Mouse (Mus musculus) frontal cortex, postnatal 36 days (tissue): ENCODE results near the gene Mak.

ENCODE experiments used
- DNase-seq, 2 experiments: peaks; one replicate each; pipeline ENCODE4 v3.0.0; 2022; ENCODE audit warnings: low spot score in 2 of 2

Mak gene

DNA sequence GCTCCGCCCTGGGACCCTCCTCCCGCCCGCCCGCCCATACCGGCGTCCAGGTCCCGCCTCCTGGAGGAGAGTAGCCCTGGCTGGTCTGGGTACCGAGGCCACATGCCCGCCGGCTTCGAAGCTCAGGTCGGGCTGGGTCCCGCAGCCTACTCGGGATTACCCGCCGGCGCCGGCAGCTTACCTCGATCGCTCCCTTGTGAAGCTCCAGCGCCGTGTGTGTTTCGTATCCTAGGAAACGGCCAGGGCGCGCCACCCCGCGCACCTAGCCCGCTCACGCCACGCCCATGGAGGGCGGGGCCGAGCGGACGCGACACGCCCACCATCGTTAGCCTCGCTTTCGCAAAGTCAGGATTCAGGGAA lies at the start of gene Mak:
Mak (minus strand) TSS at position 286 of the 360 bp plus-strand sequence.
- peak; percentile 68 to 77 for DNase-seq

DNA sequence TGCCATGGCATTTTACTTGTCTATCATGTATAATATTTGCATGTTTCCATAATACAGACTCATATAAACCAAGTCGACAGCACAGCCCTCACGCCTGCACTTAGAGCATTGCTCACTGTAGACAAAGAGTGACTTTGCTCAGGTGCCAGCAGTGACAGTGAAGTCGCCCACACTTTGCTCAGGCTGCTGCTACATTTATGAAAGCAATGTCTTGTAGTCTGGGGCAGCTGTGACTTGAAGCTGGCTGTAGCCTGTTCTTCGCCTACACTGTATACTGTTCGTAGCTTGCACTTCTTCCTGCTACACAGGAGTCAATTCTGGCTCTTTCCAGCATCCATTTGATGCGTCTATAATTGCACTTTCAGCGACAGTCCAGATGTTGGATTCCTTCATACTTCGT lies 49.6 kb upstream of the Mak start:
- DNase-seq = peak; percentile 10 to 53

DNA sequence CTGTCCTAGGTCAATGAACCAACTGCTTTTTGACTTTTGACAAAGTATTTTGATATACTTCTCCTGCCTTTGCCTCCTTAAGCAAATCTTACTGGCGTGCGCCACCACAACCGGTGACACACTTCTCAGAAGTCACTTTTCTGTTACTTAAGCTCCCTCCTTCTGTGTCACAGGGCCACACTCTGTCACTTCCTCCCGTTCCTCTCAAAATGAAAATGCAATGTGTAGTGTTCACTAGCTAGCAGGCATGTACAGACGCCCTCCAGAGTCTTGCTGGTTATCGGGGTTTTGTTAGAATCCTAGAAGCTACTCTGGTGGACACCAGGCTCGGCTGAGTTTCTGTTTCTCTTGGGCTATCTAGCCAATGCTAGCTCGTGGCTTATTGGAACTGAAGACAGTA lies 48.8 kb upstream of the Mak start:
- DNase-seq = no peak

DNA sequence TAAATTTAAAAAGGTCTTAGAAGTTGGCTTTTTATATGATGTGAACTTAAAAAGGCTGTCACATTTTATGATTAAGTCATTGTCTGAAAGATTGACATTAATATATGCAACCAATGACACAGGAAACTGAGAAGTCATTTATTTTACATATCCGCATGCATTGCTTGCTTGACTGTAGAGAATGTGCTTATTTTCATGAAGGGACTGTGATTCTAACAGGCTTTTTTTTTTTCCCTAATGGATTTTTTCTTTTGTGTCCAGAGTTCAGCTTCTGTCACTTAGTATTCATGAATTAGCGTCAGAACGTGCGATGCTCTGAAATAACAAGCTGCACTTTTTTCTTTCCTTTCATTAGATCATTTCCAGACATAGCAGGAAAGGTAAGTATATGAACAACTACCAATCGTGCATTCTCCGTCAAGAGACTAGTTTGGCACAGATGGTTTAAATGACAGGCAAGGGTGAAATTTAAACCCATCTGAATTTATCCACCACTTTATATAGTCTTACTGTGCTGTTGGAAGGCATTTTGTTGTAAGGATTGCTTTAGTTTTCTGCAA lies 44.2 kb upstream of the Mak start:
- no peak for DNase-seq

DNA sequence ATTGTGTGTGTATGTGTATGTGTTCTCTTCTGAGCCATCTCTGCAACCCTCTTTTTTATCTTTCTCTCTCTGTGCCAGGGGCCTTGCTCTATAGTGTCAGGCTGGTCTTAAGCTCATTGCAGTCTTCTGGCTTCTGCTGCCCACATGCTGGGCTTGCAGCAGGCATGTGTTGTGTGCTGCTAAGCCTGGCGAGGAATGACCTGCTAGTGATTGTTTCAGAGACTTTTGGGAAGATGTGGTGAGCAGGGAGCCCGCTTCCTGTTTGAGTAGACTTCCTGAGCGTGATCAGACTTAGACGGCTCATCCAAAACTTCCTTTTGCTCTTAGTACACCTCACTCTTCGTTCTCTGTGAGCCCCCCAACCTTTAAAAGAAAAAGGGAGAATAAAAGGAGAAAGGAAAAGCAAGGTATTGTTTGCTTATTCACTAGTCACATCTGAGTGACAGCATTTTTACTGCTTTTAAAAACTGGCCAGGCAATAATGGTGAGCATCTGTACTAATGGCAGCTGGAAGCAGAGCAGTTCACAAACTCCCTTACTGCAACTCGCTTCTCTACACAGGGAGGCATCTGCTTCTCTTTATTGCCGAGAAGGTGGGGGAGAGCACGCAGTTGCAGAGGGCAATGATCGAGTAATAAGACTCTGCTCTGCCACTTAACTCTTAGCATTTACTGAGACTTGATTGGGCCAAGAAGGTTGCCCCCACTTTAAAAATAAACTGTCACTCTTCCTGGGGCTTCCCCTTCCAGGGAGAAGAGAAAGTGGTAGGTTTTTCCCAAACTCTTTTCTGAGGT lies 39.8 kb upstream of the Mak start:
- DNase-seq = no peak

DNA sequence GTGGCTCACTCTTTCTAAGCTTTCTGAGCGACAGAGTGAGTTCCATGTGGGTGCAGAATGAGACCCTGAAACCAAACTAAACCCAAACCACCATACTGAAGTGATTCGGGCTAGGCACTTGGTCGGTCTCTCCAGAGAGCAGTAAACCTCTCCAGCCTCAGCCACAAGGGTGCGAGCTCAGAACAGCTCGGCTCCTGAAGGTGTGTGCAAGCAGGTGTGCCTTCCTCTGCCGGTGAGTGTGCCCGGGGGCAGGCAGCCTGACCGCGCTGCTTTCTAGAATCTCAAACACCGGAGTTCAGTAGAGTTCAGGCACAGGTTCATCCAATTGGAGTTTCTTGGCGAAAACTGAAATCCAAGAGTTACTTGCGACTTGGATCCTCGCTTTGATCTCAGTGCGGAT lies 34.4 kb upstream of the Mak start, which contains the start of gene Sycp2l:
Sycp2l (plus strand) TSS at position 368 of the 400 bp plus-strand sequence.
- DNase-seq = no peak

DNA sequence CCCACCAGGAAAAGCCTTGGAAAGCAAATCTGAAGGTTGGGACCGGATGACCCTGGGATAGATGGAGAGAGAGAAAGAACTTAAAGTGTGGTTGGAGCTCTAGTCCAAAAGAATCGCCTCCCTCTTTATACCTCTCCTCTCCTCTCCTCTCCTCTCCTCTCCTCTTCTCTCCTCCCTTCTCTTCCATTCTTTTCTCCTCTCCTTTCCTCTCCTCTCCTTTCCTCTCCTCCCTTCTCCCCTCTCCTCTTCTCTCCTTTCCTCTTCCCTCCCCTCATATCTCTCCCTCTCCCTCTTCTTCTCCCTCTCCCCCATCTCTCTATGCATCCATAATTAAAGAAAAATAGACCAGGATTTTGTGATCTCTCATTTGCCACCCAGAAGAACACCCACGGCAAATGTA lies 31.4 kb upstream of the Mak start, which contains the start of gene Gcm2:
Gcm2 (minus strand) TSS at position 101 of the 400 bp plus-strand sequence.
- DNase-seq = no peak

DNA sequence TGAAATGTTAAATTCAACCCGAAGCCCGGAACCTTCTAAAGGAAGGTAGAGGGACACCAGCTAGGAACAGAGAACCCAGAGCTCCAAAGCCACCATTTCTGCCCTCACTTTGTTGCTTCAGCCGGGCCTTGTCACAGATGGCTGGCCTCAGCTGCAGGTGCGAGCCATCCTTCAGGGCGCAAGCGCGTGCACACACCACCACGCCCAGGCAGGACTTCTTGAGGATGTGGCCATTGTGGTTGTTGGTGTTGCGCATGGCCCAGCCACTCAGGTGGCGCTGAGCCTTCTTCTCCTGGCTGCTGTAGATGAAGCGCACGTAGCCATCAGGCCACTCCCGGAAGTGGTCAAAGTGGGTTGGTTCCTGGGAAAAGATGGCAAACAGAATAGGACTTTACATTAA lies 26.0 kb upstream of the Mak start:
- DNase-seq = no peak

DNA sequence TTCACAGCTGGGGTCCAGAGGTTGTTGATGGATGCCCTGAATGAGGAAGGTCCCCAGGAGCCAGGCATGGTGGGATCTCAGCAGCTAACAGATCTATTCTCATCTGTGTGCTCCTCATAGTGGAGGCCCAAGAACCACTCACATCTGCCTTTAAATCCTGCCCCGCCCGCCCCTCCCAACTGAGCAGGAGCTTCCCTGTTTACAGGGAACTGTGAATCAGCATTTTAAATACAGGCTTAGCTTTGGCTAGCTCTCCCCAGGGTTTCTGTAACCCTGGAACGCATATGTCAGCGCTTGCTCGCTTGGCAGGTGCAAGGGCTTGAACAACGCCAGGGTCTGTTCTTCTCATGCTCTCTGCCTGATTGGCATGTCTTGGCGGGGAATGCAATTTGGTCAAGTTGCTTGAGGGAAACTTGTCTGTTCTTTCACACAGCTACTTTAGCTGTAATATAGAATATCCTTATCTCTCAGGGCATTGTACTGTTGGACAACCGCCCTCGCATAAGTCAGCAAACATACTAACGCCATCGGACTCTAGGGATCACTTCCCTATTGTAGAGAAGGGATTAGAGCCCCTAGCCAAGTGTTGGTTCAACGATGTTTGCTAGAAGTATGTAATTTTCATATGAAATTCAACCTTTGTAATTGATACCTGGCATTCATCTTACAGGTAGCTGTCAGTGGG lies 24.5 kb upstream of the Mak start:
- DNase-seq = no peak

DNA sequence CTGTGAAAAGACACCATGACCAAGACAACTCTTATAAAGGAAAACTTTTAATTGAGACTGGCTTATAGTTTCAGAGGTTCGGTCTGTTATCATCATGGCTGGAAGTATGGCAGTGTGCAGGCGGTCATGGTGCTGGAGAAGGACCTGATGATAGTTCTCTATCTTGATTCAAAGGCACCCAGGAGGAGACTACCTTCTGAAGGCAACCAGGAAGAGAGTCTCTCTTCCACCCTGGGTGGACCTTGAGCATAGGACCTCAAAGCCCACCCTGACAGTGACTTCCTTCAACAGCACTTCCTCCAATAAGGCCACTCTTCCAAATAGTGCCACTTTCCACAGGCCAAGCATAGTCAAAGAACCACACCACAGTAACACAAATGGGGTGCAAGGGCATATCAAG lies 20.5 kb upstream of the Mak start:
- no peak for DNase-seq

DNA sequence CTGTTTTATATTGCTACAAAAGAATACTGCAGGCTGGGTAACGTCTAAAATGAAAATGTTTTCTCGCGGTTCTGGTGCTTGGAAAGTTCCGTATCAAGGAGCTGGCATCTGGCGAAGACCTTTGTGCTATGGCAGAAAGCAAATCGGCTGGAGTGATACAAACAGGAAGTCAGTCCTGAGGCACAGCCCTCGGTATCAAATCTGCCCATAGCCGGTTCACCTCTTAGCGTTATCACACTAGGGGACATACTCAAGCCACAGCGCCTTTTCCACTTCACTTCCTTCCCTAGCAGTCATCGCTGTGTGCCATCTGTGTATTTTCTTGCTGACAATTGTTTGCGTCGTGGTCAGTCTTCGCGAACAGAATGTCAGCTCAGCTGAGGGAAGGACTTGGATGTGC lies 18.8 kb upstream of the Mak start:
- no peak for DNase-seq

DNA sequence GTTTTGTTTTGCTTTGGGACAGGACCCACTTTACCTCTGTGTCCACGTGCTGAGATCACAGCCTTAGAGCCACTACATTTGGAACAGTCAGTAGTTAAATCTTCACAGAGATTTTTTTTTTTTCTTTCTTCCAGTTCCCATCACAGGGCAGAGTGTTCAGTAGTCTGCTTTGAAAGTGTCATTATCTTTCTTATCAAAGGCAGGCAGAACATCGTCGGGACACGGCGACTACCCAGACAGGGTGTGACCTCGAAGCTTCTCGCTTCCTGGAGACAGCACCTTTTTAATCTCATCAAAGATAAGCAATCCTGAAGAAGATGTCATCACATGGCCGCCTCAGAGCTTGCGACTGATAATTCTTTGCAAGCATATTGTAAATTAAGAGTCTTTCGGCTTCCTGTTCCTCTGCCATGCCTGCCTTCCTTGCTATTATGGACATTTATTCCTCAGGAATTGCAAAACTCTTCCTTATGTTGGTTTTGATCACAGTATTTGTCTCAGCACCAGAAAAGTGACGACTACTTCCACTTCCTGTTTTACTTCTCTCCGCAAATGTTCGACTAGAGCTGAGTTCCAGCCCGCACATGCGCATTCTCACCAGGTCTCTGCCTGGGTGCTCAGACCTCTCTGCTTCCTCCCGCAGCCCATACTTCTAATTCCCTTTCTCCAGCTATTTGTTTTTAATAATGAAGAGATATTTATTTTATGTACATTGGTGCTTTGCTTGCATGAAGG lies 18.0 kb upstream of the Mak start:
- no peak for DNase-seq

DNA sequence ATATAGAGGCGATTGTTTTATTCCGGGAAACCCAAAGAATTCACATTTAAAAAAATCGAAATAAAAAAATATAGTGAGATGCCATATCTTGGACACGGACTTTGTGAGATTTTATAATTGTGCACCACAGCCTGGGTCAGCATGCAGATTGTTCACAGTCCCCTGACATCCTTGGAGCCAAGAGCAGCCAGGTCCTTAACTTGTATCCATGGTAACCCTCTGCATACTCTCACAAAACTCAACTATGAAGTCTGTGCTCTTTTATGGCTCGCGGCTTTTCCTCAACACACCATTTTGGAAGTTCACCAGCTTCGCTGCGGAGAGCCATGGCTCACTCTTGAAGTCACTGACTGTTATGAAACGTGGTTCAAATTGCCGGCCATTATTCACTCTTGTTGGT lies 14.7 kb upstream of the Mak start:
- no peak for DNase-seq

DNA sequence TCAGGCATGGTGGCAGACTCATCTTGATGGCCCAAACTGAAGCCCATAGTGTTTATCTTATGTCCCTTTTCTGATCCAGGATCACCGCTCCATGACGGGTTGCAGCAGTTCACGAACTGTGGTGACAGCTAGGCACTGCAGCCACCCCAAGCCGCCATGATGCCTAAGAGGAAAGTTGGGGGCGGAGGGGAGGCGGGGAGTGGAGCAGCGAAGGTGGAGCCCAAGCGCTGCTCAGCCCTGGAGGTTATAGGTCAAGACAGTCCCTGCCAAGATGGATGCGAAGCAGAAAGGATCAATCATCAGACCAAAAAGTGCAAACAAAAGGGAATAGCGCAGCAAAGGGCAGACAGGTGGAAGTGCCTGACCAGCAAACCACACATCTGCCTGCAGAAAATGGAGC lies 11.8 kb upstream of the Mak start:
- DNase-seq = no peak

DNA sequence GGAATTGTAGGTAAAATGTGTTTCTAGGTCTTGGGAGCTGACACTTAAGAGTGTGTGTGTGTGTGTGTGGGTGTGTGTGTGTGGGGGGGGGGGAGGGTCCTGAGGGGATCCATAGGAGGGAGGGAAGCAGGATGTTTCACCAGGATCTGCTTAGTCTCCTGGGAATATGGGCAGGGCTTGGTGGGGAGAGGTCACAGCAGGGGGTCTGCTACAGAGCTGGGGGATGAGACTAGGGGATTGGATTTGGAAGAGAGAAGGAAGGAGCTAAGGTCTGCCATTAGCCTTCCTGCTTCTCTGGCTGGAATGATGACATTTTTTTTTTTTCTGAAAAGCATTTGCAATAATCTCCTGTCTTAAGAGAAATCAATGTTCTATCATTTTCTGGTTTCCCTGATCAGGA lies 9.2 kb upstream of the Mak start:
- DNase-seq = no peak

DNA sequence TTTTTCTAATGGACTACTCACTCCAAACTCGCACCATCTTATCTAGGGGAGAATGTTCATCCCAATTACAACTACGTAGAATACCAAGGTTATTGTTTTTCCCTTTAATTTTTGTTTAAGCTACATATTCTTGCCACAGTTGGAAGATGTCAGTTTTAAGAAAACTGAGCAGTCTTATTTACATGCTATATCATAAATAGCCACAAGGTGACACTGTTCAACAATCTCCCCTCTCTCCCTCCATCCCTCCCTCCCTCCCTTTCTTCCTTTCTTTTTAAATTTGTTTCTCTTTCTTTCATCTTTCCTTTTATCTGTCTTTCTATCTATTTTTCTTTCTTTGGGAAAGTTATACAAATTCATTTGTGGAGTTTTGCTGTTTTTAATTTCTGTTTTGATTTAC lies 5.6 kb upstream of the Mak start:
- DNase-seq = no peak

DNA sequence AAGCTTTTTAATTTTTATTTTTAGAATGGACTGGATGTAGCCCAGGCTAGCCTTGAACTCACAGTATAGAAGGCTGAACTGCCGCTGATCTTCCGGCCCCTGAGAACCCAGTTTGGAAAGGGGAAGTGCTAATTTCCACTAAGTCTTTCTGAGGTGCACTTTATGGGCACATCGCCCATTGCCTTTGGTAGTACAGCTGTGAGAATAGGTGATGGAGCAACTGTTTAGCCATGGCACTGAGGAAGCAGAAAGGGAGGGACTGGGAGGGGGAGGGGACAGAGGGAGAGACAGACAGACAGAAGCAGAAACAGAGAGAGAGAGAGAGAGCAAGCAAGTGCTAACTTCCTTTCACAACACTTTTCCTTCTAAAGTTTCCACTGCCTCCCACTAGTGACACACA lies 5.0 kb upstream of the Mak start:
- DNase-seq = no peak

DNA sequence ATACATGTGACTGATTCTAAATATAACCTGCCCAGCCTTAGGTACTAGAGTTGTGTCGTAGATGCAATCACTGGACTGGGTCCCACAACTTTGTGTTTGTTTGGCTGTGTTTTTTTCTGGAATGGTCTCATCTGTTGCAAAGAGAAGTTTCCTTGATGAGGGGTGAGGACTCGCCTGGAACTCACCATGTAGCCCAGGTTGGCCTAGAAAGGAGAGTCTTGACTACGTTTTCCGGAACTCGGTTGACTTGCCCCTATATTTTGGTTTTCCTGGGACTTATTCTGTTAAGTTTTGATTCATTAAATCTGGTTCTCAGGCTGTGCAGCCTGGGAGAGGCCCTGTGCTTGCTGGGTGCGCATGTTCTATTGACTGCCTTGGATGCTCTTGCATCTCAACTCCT lies 1.2 kb upstream of the Mak start:
- no peak for DNase-seq

DNA sequence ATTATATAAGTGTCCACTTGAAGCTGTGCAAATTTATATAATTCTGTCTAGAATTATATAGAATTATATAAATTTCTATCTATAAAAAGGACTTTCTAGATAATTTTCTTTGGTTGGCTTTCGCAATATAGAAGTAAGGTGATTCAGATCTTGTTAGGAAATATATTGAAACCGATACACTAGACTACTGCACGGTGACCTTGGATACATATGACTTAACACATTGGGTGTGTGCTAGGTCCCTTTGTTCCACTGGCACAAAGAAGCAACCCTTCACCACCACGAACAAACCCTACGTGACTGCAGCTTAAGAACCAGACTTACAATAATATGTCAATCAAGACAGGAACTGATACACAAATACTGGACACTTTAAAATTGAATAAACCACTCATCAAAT lies 353 bp upstream of the Mak start:
- no peak for DNase-seq

DNA sequence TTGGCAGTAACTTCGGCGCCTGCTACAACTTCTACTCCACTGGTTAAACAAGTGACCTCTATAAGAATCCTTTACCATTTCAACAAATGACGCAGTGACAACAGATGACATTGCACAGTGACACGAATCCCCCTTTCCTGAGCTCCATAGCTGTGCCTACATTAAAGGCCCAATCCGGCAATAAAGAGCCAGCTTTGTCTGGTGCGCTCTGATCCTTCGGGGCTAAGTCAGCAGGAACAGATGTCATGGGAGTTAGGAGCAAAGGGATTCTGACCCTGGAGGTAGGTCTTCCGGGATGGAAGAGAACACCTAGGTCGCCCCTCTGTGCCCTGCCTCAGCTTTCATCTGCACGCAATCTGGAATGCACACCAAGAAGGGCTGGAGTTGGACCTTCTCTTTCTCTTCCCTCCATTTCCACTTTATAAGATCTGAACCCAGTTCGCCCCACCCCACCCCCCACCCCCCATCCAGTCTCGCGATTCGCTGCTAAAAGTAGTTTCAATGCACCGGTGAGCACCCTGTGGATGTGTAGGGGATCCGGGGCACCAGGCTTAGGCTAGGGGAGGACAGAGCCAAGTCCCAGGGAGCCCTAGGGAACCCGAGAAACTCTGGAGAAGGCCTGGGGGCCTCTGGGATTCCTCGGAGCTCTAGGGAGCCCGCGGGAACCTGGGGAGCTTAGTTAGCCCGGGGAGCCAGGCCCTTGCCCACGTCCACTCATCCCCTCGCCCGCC lies 651 bp downstream of the Mak start:
- DNase-seq = no peak

DNA sequence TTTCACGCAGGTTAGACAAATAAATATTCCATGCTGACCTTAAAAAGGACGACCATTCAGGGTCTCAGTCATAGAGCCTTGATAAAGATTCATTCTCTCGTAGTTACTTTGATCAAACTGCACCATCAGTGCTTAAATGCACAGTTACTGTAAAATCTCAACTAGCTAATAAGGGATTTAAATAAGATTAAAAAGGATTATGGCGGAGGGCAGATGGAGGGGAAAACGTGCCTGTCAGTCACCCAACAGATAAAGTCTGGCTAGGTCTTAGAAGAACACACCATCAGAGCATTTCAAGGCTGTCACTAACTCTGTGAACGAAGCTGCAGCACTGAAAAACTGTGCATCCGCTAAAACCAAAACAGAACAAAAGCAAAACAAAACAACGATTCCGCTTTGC lies 1.6 kb downstream of the Mak start:
- no peak for DNase-seq

DNA sequence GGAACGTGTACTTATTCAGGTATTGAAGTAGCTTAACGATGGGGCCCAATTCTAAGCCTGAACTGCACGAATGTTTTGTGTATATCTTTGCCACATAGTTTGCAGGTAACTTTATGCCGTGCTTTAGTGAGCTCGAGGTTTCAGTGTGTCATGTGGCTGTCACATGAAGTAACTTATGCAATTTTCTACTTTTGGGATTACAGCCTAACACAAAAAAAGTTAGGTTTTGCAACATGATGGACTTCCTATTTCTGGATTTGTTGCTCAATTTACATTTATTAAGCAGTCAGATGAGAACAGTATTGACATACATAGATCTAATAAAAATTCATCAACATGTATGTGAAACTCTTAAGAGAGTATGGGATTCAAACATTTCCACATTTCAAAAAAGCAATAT lies 5.7 kb downstream of the Mak start:
- no peak for DNase-seq
